Mouse (Mus musculus): Measurements from ENCODE around the gene Gm8247. TPM values are rescaled to one million over a fixed set of nuclear protein-coding genes. Genes with fewer than 3 reads are reported as not detected.
"Not testable (repeated sequence)": the region's sequence is repeated elsewhere in the genome, so short reads cannot be mapped to it uniquely, and the experiment has no call there.

Gene Gm8247
- polyA plus RNA-seq (2015; fragmentation: Nextera tagmentation; extraction: Ambion mirVana), result not detected in 2 replicates

GRCm38 (mm10) chr14:44582853-44583252, at the start of gene Gm8247:
Gm8247 (plus strand) TSS chr14:44583153.
- not testable (repeated sequence) for H3K4me3 ChIP-seq (replicated peaks); H3K36me3 ChIP-seq; ATAC-seq (ENCODE audit: insufficient read depth, low FRiP score, low read depth); H3K4me1 ChIP-seq; H3K9me3 ChIP-seq; H3K4me2 ChIP-seq; H3K27me3 ChIP-seq (replicated peaks); H3K9ac ChIP-seq; H3K27ac ChIP-seq
- WGBS, result 90% methylated on average over 4 of the region's 4 CpGs

GRCm38 (mm10) chr14:44547961-44548360, 35.0 kb upstream of the Gm8247 start:
- not testable (repeated sequence) for H3K9me3 ChIP-seq; H3K4me3 ChIP-seq (replicated peaks); ATAC-seq (ENCODE audit: insufficient read depth, low FRiP score, low read depth); H3K9ac ChIP-seq; H3K27me3 ChIP-seq (replicated peaks); H3K4me2 ChIP-seq; H3K4me1 ChIP-seq; H3K36me3 ChIP-seq; H3K27ac ChIP-seq
- WGBS, result 81% methylated on average over 5 of the region's 5 CpGs

- H3K9ac ChIP-seq; H3K27ac ChIP-seq; H3K4me2 ChIP-seq; H3K4me3 ChIP-seq (replicated peaks); ATAC-seq (ENCODE audit: insufficient read depth, low FRiP score, low read depth); H3K4me1 ChIP-seq; H3K36me3 ChIP-seq; H3K27me3 ChIP-seq (replicated peaks); H3K9me3 ChIP-seq: not testable (repeated sequence)
- WGBS, result 81% methylated on average over 2 of the region's 2 CpGs
Observed at GRCm38 (mm10) chr14:44591765-44592164, 8.8 kb downstream of the Gm8247 start.

GRCm38 (mm10) chr14:44627737-44628136, 44.8 kb downstream of the Gm8247 start, which contains the start of gene Gm5624:
Gm5624 (minus strand) TSS chr14:44627938.
- not testable (repeated sequence) for H3K36me3 ChIP-seq; H3K27me3 ChIP-seq (replicated peaks); H3K9me3 ChIP-seq; H3K4me3 ChIP-seq (replicated peaks); ATAC-seq (ENCODE audit: insufficient read depth, low FRiP score, low read depth); H3K27ac ChIP-seq; H3K9ac ChIP-seq; H3K4me2 ChIP-seq; H3K4me1 ChIP-seq
- 72% methylated on average over 4 of the region's 4 CpGs for WGBS

Other genes starting within 250 kb of the Gm8247 start
- gene Gm5930, start 244.6 kb upstream of the Gm8247 start, polyA plus RNA-seq (2015; fragmentation: Nextera tagmentation; extraction: Ambion mirVana), result not detected in 2 replicates
- gene Gm8229, start 217.8 kb upstream of the Gm8247 start, polyA plus RNA-seq (2015; fragmentation: Nextera tagmentation; extraction: Ambion mirVana), result not detected in 2 replicates
- not detected in 2 replicates for gene Gm3371, start 172.5 kb upstream of the Gm8247 start, polyA plus RNA-seq (2015; fragmentation: Nextera tagmentation; extraction: Ambion mirVana)
- not detected in 2 replicates for gene Gm8232, start 149.5 kb upstream of the Gm8247 start, polyA plus RNA-seq (2015; fragmentation: Nextera tagmentation; extraction: Ambion mirVana)
- not detected in 2 replicates for gene BC061237, start 90.7 kb upstream of the Gm8247 start, polyA plus RNA-seq (2015; fragmentation: Nextera tagmentation; extraction: Ambion mirVana)
- not detected in 2 replicates for gene Gm17093, start 64.9 kb upstream of the Gm8247 start, polyA plus RNA-seq (2015; fragmentation: Nextera tagmentation; extraction: Ambion mirVana)
- not detected in 2 replicates for gene Gm5624, start 44.8 kb downstream of the Gm8247 start, polyA plus RNA-seq (2015; fragmentation: Nextera tagmentation; extraction: Ambion mirVana)
- not detected in 2 replicates for gene Gm8257, start 123.3 kb downstream of the Gm8247 start, polyA plus RNA-seq (2015; fragmentation: Nextera tagmentation; extraction: Ambion mirVana)
- not detected in 2 replicates for gene Gm8267, start 167.2 kb downstream of the Gm8247 start, polyA plus RNA-seq (2015; fragmentation: Nextera tagmentation; extraction: Ambion mirVana)